Mouse (Mus musculus) ES-Bruce4 (cell line): ENCODE results near the gene Arhgap21.

Source experiments
- CTCF ChIP-seq: IDR thresholded peaks from one replicate; pipeline ENCODE4 v1.8.1; 2011; ENCODE audit warnings: low read depth, low read length
- EP300 ChIP-seq: IDR thresholded peaks from 2 replicates; pipeline ENCODE4 v1.6.1; 2011; ENCODE audit warnings: low read depth, low read length; ENCODE audit not compliant: insufficient read depth
- POLR2A ChIP-seq: IDR thresholded peaks from one replicate; pipeline ENCODE4 v1.8.1; 2011; ENCODE audit warnings: low read length; ENCODE audit not compliant: insufficient read depth

GRCm38 (mm10) chr2:20831608-20832406 is 136.9 kb downstream of the Arhgap21 start:
- TF ChIP-seq CTCF (no peak), EP300 (no peak), POLR2A (no peak)
